Mouse (Mus musculus): Measurements from ENCODE around the gene Als2cl. TPM values are rescaled to one million over a fixed set of nuclear protein-coding genes. Genes with fewer than 3 reads are reported as not detected.
A peak's percentile ranks its signal among the peaks of the same experiment; 100 is the strongest.

The Als2cl gene
- total RNA-seq, 1 experiment from 2014 or later, result 0.87 TPM

GRCm38 (mm10) chr9:110877888-110878287 lies 1.8 kb upstream of the Als2cl start:
- peak; percentile 16; the same call in 1 of the 2 replicates for ATAC-seq (replicated peaks; ENCODE audit: low read depth, poor library complexity, severe bottlenecking)

GRCm38 (mm10) chr9:110879998-110880561 lies 410 bp downstream of the Als2cl start, which contains the start of gene Tmie:
Gene Tmie, minus strand, starts transcription at chr9:110880113.
- ATAC-seq (replicated peaks; ENCODE audit: low read depth, poor library complexity, severe bottlenecking), result peak; percentile 43

- no peak for ATAC-seq (replicated peaks; ENCODE audit: low read depth, poor library complexity, severe bottlenecking)
These were observed 1.1 kb downstream of the Als2cl start for GRCm38 (mm10) chr9:110880772-110881171.

GRCm38 (mm10) chr9:110881953-110882352 lies 2.3 kb downstream of the Als2cl start:
- ATAC-seq (replicated peaks; ENCODE audit: low read depth, poor library complexity, severe bottlenecking), result no peak

- no peak for ATAC-seq (replicated peaks; ENCODE audit: low read depth, poor library complexity, severe bottlenecking)
These were observed 8.0 kb downstream of the Als2cl start for GRCm38 (mm10) chr9:110887388-110888303.

- ATAC-seq (replicated peaks; ENCODE audit: low read depth, poor library complexity, severe bottlenecking), result no peak
These were observed 9.3 kb downstream of the Als2cl start for GRCm38 (mm10) chr9:110888935-110889334.

- ATAC-seq (replicated peaks; ENCODE audit: low read depth, poor library complexity, severe bottlenecking), result no peak
These were observed 10.5 kb downstream of the Als2cl start for GRCm38 (mm10) chr9:110890026-110890783.

GRCm38 (mm10) chr9:110891077-110891828 lies 11.6 kb downstream of the Als2cl start:
- ATAC-seq (replicated peaks; ENCODE audit: low read depth, poor library complexity, severe bottlenecking), result peak; percentile 39

- no peak for ATAC-seq (replicated peaks; ENCODE audit: low read depth, poor library complexity, severe bottlenecking)
These were observed 12.9 kb downstream of the Als2cl start for GRCm38 (mm10) chr9:110892552-110892951.

GRCm38 (mm10) chr9:110893429-110893828 lies 13.8 kb downstream of the Als2cl start:
- ATAC-seq (replicated peaks; ENCODE audit: low read depth, poor library complexity, severe bottlenecking), result no peak

GRCm38 (mm10) chr9:110895507-110895906 lies 15.8 kb downstream of the Als2cl start:
- ATAC-seq (replicated peaks; ENCODE audit: low read depth, poor library complexity, severe bottlenecking), result no peak

- ATAC-seq (replicated peaks; ENCODE audit: low read depth, poor library complexity, severe bottlenecking), result no peak
These were observed 16.3 kb downstream of the Als2cl start for GRCm38 (mm10) chr9:110895994-110896393.

GRCm38 (mm10) chr9:110896595-110896994 lies 16.9 kb downstream of the Als2cl start:
- peak; percentile 76 for ATAC-seq (replicated peaks; ENCODE audit: low read depth, poor library complexity, severe bottlenecking)

GRCm38 (mm10) chr9:110899451-110900008 lies 19.9 kb downstream of the Als2cl start:
- ATAC-seq (replicated peaks; ENCODE audit: low read depth, poor library complexity, severe bottlenecking), result no peak

GRCm38 (mm10) chr9:110901204-110901603 lies 21.5 kb downstream of the Als2cl start:
- ATAC-seq (replicated peaks; ENCODE audit: low read depth, poor library complexity, severe bottlenecking), result no peak

- no peak for ATAC-seq (replicated peaks; ENCODE audit: low read depth, poor library complexity, severe bottlenecking)
These were observed 22.6 kb downstream of the Als2cl start for GRCm38 (mm10) chr9:110902271-110902670.

GRCm38 (mm10) chr9:110907201-110907837 lies 27.6 kb downstream of the Als2cl start:
- ATAC-seq (replicated peaks; ENCODE audit: low read depth, poor library complexity, severe bottlenecking), result no peak

- ATAC-seq (replicated peaks; ENCODE audit: low read depth, poor library complexity, severe bottlenecking), result no peak
These were observed 28.4 kb downstream of the Als2cl start for GRCm38 (mm10) chr9:110907838-110908630.
